Mouse (Mus musculus) adrenal gland, adult 8-10 months (tissue): ENCODE results near the gene Cenpa. TPM values are rescaled to one million over a fixed set of nuclear protein-coding genes. Genes with fewer than 3 reads are reported as not detected.
"Not testable (repeated sequence)": the region's sequence is repeated elsewhere in the genome, so short reads cannot be mapped to it uniquely, and the experiment has no call there.

Source experiments
- DNase-seq: peaks from one replicate; pipeline ENCODE4 v3.0.0; 2022
- total RNA-seq, 4 experiments: library from RNA; stranded (reverse); gene quantifications; 2 replicates each; pipeline ENCODE4 v1.2.4; 2022

Cenpa gene
- total RNA-seq, 4 experiments from 2014 or later, result 4.3 to 11.4 (median 8.5) TPM

GRCm38 (mm10) chr5:30681970-30682369 lies 15.4 kb downstream of the Cenpa start:
- no peak for DNase-seq

DNA sequence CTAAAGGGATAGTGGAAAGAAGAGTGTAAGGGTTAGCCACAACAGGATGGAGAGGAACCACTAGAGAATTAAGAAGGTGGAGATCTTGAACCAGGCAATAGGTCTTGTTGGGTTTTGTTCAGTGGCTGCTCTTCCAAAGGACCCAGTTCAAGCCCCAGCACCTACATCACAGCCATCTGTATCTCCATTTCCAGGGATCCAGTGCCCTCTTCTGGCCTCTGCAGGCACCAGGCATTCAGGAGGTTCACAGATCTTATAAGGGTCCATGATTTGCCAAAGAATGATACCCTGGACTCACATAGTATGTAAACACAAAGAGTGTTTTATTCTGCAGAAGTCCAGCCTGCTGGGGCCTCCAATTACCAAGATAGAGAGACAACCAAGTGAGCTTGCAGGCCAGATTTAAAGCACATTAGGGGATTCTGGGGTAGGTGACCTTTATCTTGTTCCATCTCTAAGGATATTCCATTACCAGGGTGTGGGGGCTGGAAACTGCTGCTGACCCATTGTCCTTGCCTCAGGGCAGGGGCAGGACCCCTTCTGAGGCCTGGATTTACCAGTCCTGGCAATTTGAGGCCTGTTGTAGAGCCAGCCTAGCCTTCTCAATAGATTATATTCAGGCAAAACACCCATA lies 16.5 kb downstream of the Cenpa start:
- no peak for DNase-seq

DNA sequence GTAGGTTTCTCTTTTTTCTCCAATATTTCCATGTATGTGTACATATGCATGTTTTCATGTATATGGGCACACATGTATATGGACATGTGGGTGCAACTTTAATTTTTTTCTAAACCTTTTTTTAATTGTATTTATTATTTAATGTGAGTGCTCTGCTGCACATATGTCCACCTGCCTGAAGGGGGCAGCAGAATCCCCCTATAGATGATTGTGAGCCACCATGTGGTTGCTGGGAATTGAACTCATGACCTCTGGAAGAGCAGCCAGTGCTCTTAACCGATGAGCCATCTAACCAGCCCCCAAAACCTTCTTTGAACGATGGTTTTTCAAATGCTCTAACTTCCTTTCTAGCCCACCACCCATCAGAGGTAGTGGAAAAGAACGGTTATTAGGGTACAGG lies 17.4 kb downstream of the Cenpa start:
- DNase-seq, result no peak

GRCm38 (mm10) chr5:30686781-30687180 lies 20.2 kb downstream of the Cenpa start:
- no peak for DNase-seq

DNA sequence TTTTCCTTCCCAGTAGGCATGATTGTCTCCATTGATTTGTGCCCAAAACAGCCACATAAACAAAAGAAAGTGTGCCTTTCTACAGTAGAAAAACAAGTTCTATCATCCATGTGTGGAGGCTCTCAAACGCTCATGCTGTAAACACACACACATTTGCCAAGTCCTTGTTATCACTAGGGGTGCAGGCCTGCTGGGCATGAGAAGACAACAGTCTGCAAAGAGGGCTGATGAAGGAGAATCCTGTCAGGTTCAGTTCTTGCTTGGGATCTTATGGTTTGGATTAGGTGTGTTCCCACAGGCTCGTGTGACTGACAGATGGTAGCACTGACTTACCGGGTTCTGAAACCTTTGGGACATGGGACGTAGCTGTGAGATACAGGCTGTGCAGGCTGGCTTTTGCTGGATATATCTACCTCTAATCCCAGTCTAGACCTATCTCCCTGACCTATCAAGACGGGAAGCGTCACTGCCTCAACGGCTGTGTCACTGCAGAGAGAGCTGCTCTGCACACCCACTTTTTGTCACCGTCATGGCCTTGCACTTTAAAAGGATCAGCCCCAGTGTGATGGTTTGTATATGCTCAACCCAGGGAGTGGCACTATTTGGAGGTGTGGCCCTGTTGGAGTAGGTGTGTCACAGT lies 33.9 kb downstream of the Cenpa start:
- DNase-seq, result no peak

- DNase-seq, result not testable (repeated sequence)
These were observed 34.8 kb downstream of the Cenpa start for GRCm38 (mm10) chr5:30701373-30701772.

GRCm38 (mm10) chr5:30701866-30702265 lies 35.3 kb downstream of the Cenpa start:
- no peak for DNase-seq

GRCm38 (mm10) chr5:30709744-30710383 lies 43.3 kb downstream of the Cenpa start:
- DNase-seq, result peak; percentile 32

- no peak for DNase-seq
These were observed 43.9 kb downstream of the Cenpa start for GRCm38 (mm10) chr5:30710486-30710885.

GRCm38 (mm10) chr5:30711147-30712001 lies 44.8 kb downstream of the Cenpa start, which contains the start of gene Dpysl5:
Gene Dpysl5, plus strand, starts transcription at chr5:30711564.
- DNase-seq, result peak; percentile 63

GRCm38 (mm10) chr5:30712002-30712390 lies 45.4 kb downstream of the Cenpa start:
- DNase-seq, result no peak

DNA sequence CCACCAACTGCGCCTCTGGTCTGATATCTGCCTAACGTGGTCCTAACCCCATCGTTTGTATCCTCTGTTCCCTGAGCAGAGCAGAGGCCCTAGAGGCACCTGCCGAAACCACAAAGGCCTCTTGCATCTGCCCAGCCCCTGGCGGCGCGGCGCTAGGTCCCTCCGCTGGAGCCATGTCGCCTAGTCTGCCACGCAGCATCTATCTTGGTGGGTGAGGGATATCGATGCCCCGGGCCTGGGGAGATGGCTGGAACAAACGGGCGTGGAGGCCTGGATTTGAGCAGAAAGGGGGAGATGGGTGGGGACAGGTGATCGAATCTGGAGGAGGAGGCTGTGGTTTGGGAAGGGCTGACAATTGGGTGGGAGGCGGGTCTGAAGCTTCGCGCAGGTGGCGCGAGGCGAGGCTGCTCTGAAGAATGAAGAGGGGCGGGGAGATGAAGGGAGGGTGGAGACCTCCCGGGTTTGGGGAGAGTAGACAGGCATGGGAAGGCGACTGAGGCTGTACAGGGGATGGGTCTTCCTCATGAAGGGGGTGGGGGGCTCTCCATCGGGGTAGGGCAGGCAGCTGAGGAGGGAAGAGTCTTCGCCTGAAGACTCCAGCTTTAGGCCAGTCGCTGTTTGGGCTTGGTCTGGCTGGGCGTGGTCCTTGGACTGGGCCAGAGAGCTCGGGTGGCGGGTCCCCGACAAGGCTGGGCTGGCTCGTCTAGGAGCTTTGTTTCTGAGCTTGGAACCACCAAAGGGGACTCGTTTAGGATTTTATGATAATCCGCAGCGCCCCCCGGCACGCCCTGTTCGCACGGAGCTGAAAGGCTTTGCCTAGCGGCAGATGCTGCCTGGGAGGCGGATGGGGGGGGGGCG lies 46.1 kb downstream of the Cenpa start:
- no peak for DNase-seq

DNA sequence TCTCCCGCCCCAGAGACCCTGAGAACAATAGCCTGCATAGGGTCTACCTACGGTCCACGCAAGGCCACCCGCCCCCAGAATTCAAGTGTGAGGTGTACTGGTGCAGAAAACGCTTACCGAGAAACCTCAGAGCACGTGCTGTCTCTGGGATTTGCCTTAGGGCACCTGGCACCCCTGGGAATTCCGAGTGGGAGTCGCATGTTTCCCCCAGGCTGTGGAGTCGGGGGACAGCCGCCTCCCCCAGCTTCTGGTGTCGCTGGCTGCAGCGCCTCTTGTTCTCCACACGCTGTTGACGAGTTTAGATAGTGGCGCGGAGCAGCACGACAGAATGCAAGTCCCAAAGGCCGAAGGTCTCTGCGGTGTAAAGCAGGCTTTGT lies 46.7 kb downstream of the Cenpa start:
- DNase-seq, result no peak

- DNase-seq, result no peak
These were observed 47.1 kb downstream of the Cenpa start for GRCm38 (mm10) chr5:30713691-30714090.

DNA sequence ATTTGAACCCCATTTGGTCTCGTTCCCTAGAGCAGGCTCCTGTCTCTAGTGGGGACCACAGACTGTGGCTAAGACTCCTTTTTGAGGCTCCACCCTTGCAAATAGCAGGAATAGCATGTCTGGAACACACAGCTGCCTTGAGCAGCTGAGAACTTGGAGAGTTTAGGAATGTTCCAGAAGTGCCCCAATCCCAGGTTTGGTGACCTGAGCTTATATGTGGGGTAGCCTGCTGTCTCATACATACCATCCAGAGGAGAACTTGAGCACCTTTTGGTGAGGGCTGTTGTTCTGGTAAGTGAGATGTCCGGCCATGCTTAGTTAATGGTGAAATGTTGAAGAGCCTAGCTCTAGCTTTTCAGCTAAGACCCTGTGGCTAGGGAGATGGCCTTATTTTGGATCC lies 49.7 kb downstream of the Cenpa start:
- no peak for DNase-seq

- DNase-seq, result no peak
These were observed 50.9 kb downstream of the Cenpa start for GRCm38 (mm10) chr5:30717506-30717905.

- no peak for DNase-seq
These were observed 51.6 kb downstream of the Cenpa start for GRCm38 (mm10) chr5:30717991-30718703.

DNA sequence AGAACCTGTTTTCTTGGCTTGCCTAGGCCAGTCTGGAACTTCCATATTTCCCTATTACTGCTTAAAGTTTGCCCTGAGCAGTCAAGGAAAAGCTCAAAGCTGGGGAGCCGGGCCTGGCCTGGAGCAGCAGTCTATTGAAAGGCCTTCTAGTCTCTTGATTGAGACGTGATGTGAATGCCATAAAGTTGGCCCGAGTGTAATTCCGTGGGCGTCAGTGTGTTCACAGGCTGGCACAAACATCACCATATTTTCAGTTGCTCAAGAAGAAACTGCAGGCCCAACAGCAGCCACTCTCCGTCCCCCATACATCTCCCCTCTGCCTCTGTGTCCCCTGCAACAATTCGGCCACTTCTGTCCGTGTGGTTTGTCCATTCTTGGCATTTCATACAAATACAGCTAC lies 55.4 kb downstream of the Cenpa start:
- DNase-seq, result no peak
